Mouse (Mus musculus) liver, embryonic 14.5 days (tissue): ENCODE data around the gene Ccdc40. TPM values are rescaled to one million over a fixed set of nuclear protein-coding genes. Genes with fewer than 3 reads are reported as not detected.
"Not testable (repeated sequence)": the region's sequence is repeated elsewhere in the genome, so short reads cannot be mapped to it uniquely, and the experiment has no call there.

Experiments used
- ATAC-seq: fragments of 200-750 bp; cut with Nextera tagmentation; 2 replicates; pipeline ENCODE4 v1.8.0; 2017; ENCODE audit warnings: moderate number of reproducible peaks, mild to moderate bottlenecking, moderate library complexity; ENCODE audit not compliant: insufficient read depth
- DNase-seq, 3 experiments: peaks; one replicate each; pipeline ENCODE4 v3.0.0-alpha.2; 2012 to 2013; ENCODE audit warnings: low read depth in 3 of 3, low spot score in 3 of 3
- H3K27ac ChIP-seq: fragments of 300-500 bp; sonication (generic); 2 replicates; pipeline ENCODE4 v1.5.1; 2014; ENCODE audit warnings: moderate library complexity, mild to moderate bottlenecking, control low read depth, inconsistent platforms
- H3K27me3 ChIP-seq: fragments of 300-500 bp; sonication (generic); 2 replicates; pipeline ENCODE4 v1.6.1; 2014; ENCODE audit warnings: mild to moderate bottlenecking, low read length, moderate library complexity; ENCODE audit not compliant: control insufficient read depth, insufficient read depth
- H3K36me3 ChIP-seq: fragments of 300-500 bp; sonication (generic); replicated peaks from 2 replicates; pipeline ENCODE4 v1.6.1; 2014; ENCODE audit warnings: low read depth; ENCODE audit not compliant: control insufficient read depth, insufficient read depth
- H3K4me1 ChIP-seq, 2 experiments: fragments of 200-500 bp in 1 of 2; fragments of 300-500 bp in 1 of 2; sonication (generic) in 1 of 2; replicated peaks; 2 replicates each; pipeline ENCODE4 v1.6.1; 2012 to 2014; ENCODE audit warnings: antibody characterized with exemption in 1 of 2, inconsistent platforms in 1 of 2, low read length in 1 of 2; ENCODE audit not compliant: control insufficient read depth in 2 of 2, insufficient read depth in 2 of 2
- H3K4me2 ChIP-seq: fragments of 300-500 bp; sonication (generic); 2 replicates; pipeline ENCODE4 v1.6.1; 2014; ENCODE audit warnings: low read depth, mild to moderate bottlenecking, control low read depth, moderate library complexity
- H3K4me3 ChIP-seq, 2 experiments: fragments of 200-500 bp in 1 of 2; fragments of 300-500 bp in 1 of 2; sonication (generic) in 1 of 2; 2 replicates each; pipeline ENCODE4 v1.5.1; 2012 to 2014; ENCODE audit warnings: low read depth in 2 of 2, low read length in 2 of 2, mild to moderate bottlenecking in 2 of 2, control low read depth in 1 of 2, inconsistent platforms in 1 of 2, moderate library complexity in 1 of 2; ENCODE audit not compliant: insufficient read depth in 1 of 2
- H3K9ac ChIP-seq: fragments of 300-500 bp; sonication (generic); replicated peaks from 2 replicates; pipeline ENCODE4 v1.6.1; 2014; ENCODE audit warnings: mild to moderate bottlenecking, control low read depth, moderate library complexity
- H3K9me3 ChIP-seq: fragments of 300-500 bp; sonication (generic); 2 replicates; pipeline ENCODE4 v1.6.1; 2016; ENCODE audit warnings: low read length, mixed read lengths; ENCODE audit not compliant: control insufficient read depth
- CTCF ChIP-seq: IDR thresholded peaks from 2 replicates; pipeline ENCODE4 v1.5.1; 2016; ENCODE audit warnings: antibody characterized with exemption, low read depth, control low read depth
- EP300 ChIP-seq: IDR thresholded peaks from 2 replicates; pipeline ENCODE4 v1.6.1; 2016; ENCODE audit warnings: antibody characterized with exemption, low read depth
- WGBS: fragments of 180-500 bp; shearing (Covaris S2); extraction: QIAGEN DNeasy Blood & Tissue Kit; methylation state at CpG from one replicate; pipeline ENCODE4 v1.1.7; 2014; ENCODE audit not compliant: insufficient replicate concordance; 5-methylcytosine and 5-hydroxymethylcytosine counted together
- polyA plus RNA-seq, 2 experiments: library from polyadenylated mRNA; depleted of rRNA in 1 of 2; stranded (reverse) in 1 of 2; unstranded in 1 of 2; fragments of >200 nt; fragmentation: Nextera tagmentation in 1 of 2; extraction: Ambion mirVana in 1 of 2; gene quantifications; 2 replicates each; pipeline versions ENCODE4 v1.2.1 to v1.2.3; 2012 to 2014

Gene Ccdc40
- polyA plus RNA-seq, 2 experiments = 0.42 to 0.59 TPM

- Histone ChIP-seq H3K4me1 (0 out of 4 replicates have a peak, but pooled peaks cover 0 to 3% of the 10 kb centered on the region in 2 experiments), H3K27ac (no peak overlapping the region), H3K27me3 (no peaks in the 10 kb centered on the region; the same call in 1 of the 2 replicates), H3K36me3 (no peaks in the 10 kb centered on the region), H3K9me3 (no peaks in the 10 kb centered on the region), H3K4me2 (no peak overlapping the region), H3K9ac (no peak overlapping the region), H3K4me3 (no peak overlapping the region)
- DNase-seq = no peak
- 22% methylated on average over 8 of the region's 8 CpGs for WGBS
- no peak for ATAC-seq
- TF ChIP-seq EP300 (no peak), CTCF (no peak)
These were observed 8.0 kb downstream of the Ccdc40 start for GRCm38 (mm10) chr11:119236354-119236753.

- H3K4me2 ChIP-seq = no peak overlapping the region
- no peak overlapping the region for H3K9ac ChIP-seq
- H3K4me1 ChIP-seq = 0 out of 4 replicates have a peak, but pooled peaks cover 0 to 3% of the 10 kb centered on the region in 2 experiments
- no peak for TF ChIP-seq CTCF
- no peak for TF ChIP-seq EP300
- ATAC-seq = no peak
- DNase-seq = no peak
- no peaks in the 10 kb centered on the region for H3K36me3 ChIP-seq
- no peaks in the 10 kb centered on the region for H3K9me3 ChIP-seq
- H3K27me3 ChIP-seq = no peaks in the 10 kb centered on the region; the same call in 1 of the 2 replicates
- WGBS = 62% methylated on average over 3 of the region's 3 CpGs
- H3K27ac ChIP-seq = no peak overlapping the region
- no peak overlapping the region for H3K4me3 ChIP-seq
These were observed 8.6 kb downstream of the Ccdc40 start for GRCm38 (mm10) chr11:119237007-119237406.

GRCm38 (mm10) chr11:119237568-119238304, 9.4 kb downstream of the Ccdc40 start:
- TF ChIP-seq EP300 (no peak), CTCF (no peak)

GRCm38 (mm10) chr11:119238305-119238721, 9.9 kb downstream of the Ccdc40 start:
- no peak for TF ChIP-seq EP300
- no peak for TF ChIP-seq CTCF
- DNase-seq = peak in 2 of 3 experiments; percentile 39 to 49
- H3K4me1 ChIP-seq = 0 out of 4 replicates have a peak, but pooled peaks cover 0 to 3% of the 10 kb centered on the region in 2 experiments
- H3K9ac ChIP-seq = no peak overlapping the region
- H3K4me3 ChIP-seq = peak overlapping the region; percentile 5 to 15; a peak in 1 of 4 replicates
- no peak overlapping the region for H3K27ac ChIP-seq
- H3K36me3 ChIP-seq = no peaks in the 10 kb centered on the region
- H3K9me3 ChIP-seq = no peaks in the 10 kb centered on the region
- H3K27me3 ChIP-seq = no peaks in the 10 kb centered on the region; the same call in 1 of the 2 replicates
- peak; percentile 57 for ATAC-seq
- WGBS = under 1% methylated on average over 11 of the region's 11 CpGs
- H3K4me2 ChIP-seq = peak overlapping the region; percentile 44

More at GRCm38 (mm10) chr11:119237568-119238304, 9.4 kb downstream of the Ccdc40 start:
- no peaks in the 10 kb centered on the region for H3K9me3 ChIP-seq
- H3K4me2 ChIP-seq = peak overlapping the region; percentile 44
- WGBS = 12% methylated on average over 20 of the region's 20 CpGs
- H3K4me3 ChIP-seq = peak overlapping the region in 1 of 2 experiments; percentile 22; a peak in 1 of 4 replicates
- ATAC-seq (peak; percentile 60; the same call in 1 of the 2 replicates), DNase-seq (no peak)
- 0 out of 4 replicates have a peak, but pooled peaks cover 0 to 3% of the 10 kb centered on the region in 2 experiments for H3K4me1 ChIP-seq
- no peaks in the 10 kb centered on the region for H3K36me3 ChIP-seq
- no peaks in the 10 kb centered on the region; the same call in 1 of the 2 replicates for H3K27me3 ChIP-seq
- H3K9ac ChIP-seq = no peak overlapping the region
- H3K27ac ChIP-seq = no peak overlapping the region

- H3K4me1 ChIP-seq = 0 out of 4 replicates have a peak, but pooled peaks cover 0 to 3% of the 10 kb centered on the region in 2 experiments
- H3K27ac ChIP-seq = no peak overlapping the region
- 77% methylated on average over 12 of the region's 12 CpGs for WGBS
- H3K36me3 ChIP-seq = no peaks in the 10 kb centered on the region
- H3K4me3 ChIP-seq = no peak overlapping the region
- H3K9ac ChIP-seq = no peak overlapping the region
- no peaks in the 10 kb centered on the region; the same call in 1 of the 2 replicates for H3K27me3 ChIP-seq
- DNase-seq = no peak
- TF ChIP-seq EP300 (no peak), CTCF (no peak)
- ATAC-seq = no peak
- H3K9me3 ChIP-seq = no peaks in the 10 kb centered on the region
- no peak overlapping the region for H3K4me2 ChIP-seq
These were observed 11.1 kb downstream of the Ccdc40 start for GRCm38 (mm10) chr11:119239480-119239879.

- H3K9ac ChIP-seq, H3K36me3 ChIP-seq, ATAC-seq, H3K4me2 ChIP-seq, H3K9me3 ChIP-seq, H3K4me3 ChIP-seq, H3K27ac ChIP-seq, H3K4me1 ChIP-seq, H3K27me3 ChIP-seq, DNase-seq: not testable (repeated sequence)
- 70% methylated on average over 6 of the region's 6 CpGs for WGBS
These were observed 17.2 kb downstream of the Ccdc40 start for GRCm38 (mm10) chr11:119245543-119245942.
